Mouse (Mus musculus): ENCODE data around the gene Mff.

DNA sequence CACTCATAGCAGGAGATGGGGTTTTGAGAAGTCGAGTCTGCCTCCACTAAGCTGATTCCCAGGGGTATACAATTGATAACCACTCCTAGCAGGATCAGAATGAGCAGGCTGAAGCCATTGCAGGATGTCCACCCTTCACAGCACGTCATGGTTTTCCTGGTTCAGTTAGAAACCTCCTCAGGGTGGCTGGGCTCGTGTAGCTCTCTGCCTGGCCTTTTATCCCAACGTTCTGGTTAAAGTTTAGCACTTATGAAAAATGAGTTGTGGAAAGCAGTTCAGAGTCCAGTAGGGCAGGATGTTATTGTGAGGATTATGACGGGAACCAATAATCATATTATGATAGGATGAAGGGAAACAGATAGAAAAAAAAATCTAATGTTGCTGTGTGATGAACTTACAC, 43.6 kb downstream of the Mff start, which contains the start of gene Tm4sf20:
- TF ChIP-seq CTCF (IDR thresholded peaks at IDR 0.05; ENCODE audit: low read depth) (no peak), EP300 (optimal IDR thresholded peaks at IDR 0.05) (no peak)
